Mouse (Mus musculus) colon, adult 2 months (tissue): ENCODE data around the gene Slc37a4. TPM values are rescaled to one million over a fixed set of nuclear protein-coding genes. Genes with fewer than 3 reads are reported as not detected.

Experiments
- polyA plus RNA-seq: library from polyadenylated mRNA; depleted of rRNA; stranded (reverse); fragments of >200 nt; gene quantifications from 2 replicates; pipeline ENCODE4 v1.2.3, GENCODE M21; 2012; rRNA removed

Slc37a4 gene
- 37.0 and 46.0 TPM in 2 replicates for polyA plus RNA-seq

GRCm38 (mm10) chr9:44396684-44397411 is at the start of gene Slc37a4:
TSS of gene Slc37a4 (plus strand) at chr9:44396852.

GRCm38 (mm10) chr9:44361190-44361917 is 35.3 kb upstream of the Slc37a4 start, which contains the start of gene Vps11:
TSS of gene Vps11 (minus strand) at chr9:44361670.

GRCm38 (mm10) chr9:44379054-44379834 is 17.4 kb upstream of the Slc37a4 start, which contains the start of gene Hyou1:
TSS of gene Hyou1 (plus strand) at chr9:44379490.

DNA sequence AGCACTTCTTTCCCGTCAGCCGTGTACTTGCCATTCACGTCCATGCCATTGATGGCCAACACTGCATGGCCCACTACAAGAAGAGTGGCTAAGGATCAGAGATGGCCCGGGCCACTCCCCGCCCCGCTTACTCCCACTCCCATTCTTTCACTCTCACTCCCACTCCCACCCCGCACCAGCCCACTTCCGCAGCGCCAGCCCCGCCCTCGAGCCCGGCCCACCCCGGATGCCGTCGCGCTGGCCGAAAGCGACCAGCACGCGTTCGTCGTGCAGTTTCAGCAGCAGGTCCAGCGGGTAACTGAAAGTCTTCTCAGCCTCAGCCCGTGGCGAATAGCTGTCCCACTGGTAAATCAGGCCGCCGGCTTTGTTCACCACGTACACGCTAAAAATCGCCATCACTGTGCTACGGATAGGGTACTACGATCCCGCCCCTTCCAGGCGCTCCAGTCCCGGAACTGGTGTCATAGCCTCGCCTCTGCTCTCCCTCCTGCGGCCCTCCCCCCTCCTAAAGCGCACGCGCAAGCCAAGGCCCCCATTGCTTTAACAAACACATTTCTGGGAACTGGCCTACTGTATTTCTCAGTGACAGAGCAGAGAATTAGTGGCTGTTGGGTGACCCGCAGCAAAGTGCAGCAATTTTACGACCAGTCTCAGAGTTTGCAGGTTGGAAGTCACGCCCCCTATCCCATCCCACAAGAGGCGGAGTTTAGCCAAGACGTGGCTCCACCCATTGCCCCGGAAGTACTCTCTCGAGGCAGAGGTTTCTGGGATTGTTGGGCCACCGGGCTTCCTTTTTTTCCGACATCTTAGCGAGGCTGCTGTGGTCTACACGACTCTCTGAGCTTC is 10.5 kb downstream of the Slc37a4 start, which contains the start of the genes Rps25 and Trappc4:
Gene Rps25 (plus strand): TSS at position 234 of the 846 bp plus-strand sequence.
Gene Trappc4 (minus strand): TSS at position 695 of the 846 bp plus-strand sequence.

DNA sequence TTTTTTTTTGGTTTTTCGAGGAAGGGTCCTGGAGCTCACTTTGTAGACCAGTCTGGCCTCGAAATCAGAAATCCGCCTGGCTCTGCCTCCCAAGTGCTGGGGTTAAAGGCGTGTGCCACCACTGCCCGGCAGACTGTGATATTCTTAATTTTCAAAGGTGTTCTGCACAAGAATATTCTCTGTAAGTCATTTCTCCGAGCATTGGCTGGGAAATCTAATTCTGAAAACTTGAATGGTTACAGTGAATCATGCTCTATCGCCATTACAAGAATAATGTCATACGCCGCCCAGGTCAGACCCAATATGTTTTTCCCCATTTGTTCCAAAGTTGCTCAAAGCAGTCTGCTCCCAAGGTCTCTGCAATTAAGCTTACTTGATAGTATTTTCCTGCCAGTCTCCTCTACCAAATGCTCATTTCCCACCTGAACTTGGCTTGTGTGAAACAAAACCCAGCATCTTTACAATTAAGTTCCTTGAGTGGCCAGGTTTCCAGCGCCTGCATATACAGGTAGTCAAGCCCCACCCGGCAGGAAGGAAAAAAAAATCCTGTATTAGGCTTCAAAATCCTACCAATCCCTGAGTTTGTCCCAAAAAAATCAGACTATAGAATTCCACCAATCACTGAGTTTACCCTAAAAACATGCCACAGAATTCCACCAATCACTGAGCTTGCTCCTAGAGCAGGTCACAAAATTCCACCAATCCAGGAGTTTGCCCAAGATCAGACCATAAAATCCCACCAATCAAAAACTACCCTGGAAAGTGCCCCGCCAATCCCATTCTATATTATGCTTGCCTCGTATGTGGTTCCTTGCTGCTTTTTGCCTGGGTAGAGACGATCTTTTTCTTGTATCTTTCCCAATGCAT is 22.1 kb downstream of the Slc37a4 start, which contains the start of gene Ccdc84:
Gene Ccdc84 (minus strand): TSS at position 51 of the 867 bp plus-strand sequence.

GRCm38 (mm10) chr9:44440961-44441360 is 44.3 kb downstream of the Slc37a4 start, which contains the start of gene Foxr1:
TSS of gene Foxr1 (minus strand) at chr9:44441136.

Other genes starting within 250 kb of the Slc37a4 start
- gene Cbl, start 162.8 kb upstream of the Slc37a4 start, polyA plus RNA-seq, result 8.4 and 10.9 TPM in 2 replicates
- gene Ccdc153, start 156.2 kb upstream of the Slc37a4 start, polyA plus RNA-seq, result 0.14 TPM in 1 of 2 replicates, not detected in the other
- 8.3 and 12.4 TPM in 2 replicates for gene Pdzd3, start 145.4 kb upstream of the Slc37a4 start, polyA plus RNA-seq
- 27.5 and 33.1 TPM in 2 replicates for gene Nlrx1, start 128.3 kb upstream of the Slc37a4 start, polyA plus RNA-seq
- 4.7 and 6.7 TPM in 2 replicates for gene Abcg4, start 108.2 kb upstream of the Slc37a4 start, polyA plus RNA-seq
- 17.5 and 22.3 TPM in 2 replicates for gene Hinfp, start 91.2 kb upstream of the Slc37a4 start, polyA plus RNA-seq
- gene C2cd2l, start 76.6 kb upstream of the Slc37a4 start, polyA plus RNA-seq, result 115 and 139 TPM in 2 replicates
- gene Dpagt1, start 70.8 kb upstream of the Slc37a4 start, polyA plus RNA-seq, result 62.8 and 83.7 TPM in 2 replicates
- gene H2afx, start 62.2 kb upstream of the Slc37a4 start, polyA plus RNA-seq, result 154 and 173 TPM in 2 replicates
- 34.5 and 35.2 TPM in 2 replicates for gene Hmbs, start 52.6 kb upstream of the Slc37a4 start, polyA plus RNA-seq
- gene Vps11, start 35.2 kb upstream of the Slc37a4 start, polyA plus RNA-seq, result 16.6 and 18.3 TPM in 2 replicates
- 43.9 and 44.8 TPM in 2 replicates for gene Hyou1, start 17.4 kb upstream of the Slc37a4 start, polyA plus RNA-seq
- gene Rps25, start 10.3 kb downstream of the Slc37a4 start, polyA plus RNA-seq, result 84.4 and 119 TPM in 2 replicates
- 44.3 and 46.5 TPM in 2 replicates for gene Trappc4, start 10.7 kb downstream of the Slc37a4 start, polyA plus RNA-seq
- gene Ccdc84, start 21.7 kb downstream of the Slc37a4 start, polyA plus RNA-seq, result 30.0 and 36.4 TPM in 2 replicates
- gene Foxr1, start 44.3 kb downstream of the Slc37a4 start, polyA plus RNA-seq, result not detected in 2 replicates
- gene Upk2, start 58.1 kb downstream of the Slc37a4 start, polyA plus RNA-seq, result 0.21 TPM in 1 of 2 replicates, not detected in the other
- gene Bcl9l, start 86.0 kb downstream of the Slc37a4 start, polyA plus RNA-seq, result 23.6 and 37.6 TPM in 2 replicates
- 3.2 and 3.3 TPM in 2 replicates for gene Cxcr5, start 165.0 kb downstream of the Slc37a4 start, polyA plus RNA-seq
- 11.9 and 13.1 TPM in 2 replicates for gene Ddx6, start 208.0 kb downstream of the Slc37a4 start, polyA plus RNA-seq